Mouse (Mus musculus) natural killer cell, adult 2 months (primary cell): Measurements from ENCODE around the gene Prss45.

Experiments
- DNase-seq, 2 experiments: peaks; one replicate each; pipeline ENCODE4 v3.0.0; 2022; ENCODE audit warnings: low spot score in 2 of 2

Gene Prss45

DNA sequence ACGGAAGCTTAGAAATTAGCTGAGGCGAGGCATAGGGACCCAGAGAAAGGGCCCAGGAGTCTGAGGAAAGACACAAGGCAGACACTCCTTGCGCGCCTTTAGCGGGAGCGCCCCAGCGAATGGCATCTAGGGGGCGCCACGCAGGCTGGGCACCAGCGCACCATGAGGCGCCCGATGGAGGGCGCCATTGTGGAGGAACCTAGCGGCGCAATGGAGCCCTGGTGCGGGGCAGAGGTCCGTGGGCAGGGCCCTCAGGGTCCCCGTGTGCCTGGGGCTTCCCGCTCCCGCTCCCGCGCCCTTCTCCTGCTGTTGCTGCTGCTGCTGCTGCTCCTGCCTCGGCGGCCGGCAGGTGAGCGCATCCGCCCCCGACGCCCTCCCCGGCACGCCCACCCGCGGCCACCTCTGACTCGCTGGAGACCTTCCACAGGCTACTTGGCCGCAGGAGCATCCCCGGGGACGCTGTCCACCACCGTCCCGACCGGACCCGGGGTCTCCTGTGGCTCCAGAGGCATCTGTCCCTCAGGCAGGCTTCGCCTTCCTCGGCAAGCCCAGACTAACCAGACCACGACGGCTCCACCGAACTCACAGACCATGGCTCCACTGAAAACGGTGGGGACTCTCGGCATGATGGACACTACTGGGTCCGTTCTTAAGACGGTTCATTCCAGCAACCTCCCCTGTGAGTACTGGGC is 23.5 kb downstream of the Prss45 start, which contains the start of gene Prss50:
Prss50 (plus strand) TSS at position 187 of the 692 bp plus-strand sequence.
- DNase-seq: no peak

- DNase-seq: no peak
Observed at GRCm38 (mm10) chr9:110858523-110858922, 24.1 kb downstream of the Prss45 start.

- DNase-seq: no peak
Observed at GRCm38 (mm10) chr9:110858967-110859596, 24.7 kb downstream of the Prss45 start.

DNA sequence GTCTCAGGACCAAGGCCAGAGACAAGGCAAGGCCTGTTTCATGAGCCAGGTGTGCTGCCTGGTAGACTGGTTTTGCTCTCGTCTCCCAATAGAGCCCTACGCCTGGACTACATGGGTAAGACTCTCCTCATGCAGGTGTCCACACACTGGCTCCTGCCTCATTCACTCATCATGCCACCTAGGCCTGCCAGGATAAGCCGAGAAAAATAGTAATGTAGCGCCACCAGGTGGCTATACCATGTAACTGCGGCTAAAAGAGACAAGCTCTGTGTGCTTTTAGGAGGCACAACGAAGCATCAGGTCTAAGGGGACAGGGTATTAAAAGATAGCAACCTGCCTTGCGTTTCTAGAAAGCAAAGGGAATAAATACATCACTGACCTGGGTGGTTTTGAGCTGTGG is 36.6 kb downstream of the Prss45 start:
- DNase-seq: peak; percentile 29 to 44

DNA sequence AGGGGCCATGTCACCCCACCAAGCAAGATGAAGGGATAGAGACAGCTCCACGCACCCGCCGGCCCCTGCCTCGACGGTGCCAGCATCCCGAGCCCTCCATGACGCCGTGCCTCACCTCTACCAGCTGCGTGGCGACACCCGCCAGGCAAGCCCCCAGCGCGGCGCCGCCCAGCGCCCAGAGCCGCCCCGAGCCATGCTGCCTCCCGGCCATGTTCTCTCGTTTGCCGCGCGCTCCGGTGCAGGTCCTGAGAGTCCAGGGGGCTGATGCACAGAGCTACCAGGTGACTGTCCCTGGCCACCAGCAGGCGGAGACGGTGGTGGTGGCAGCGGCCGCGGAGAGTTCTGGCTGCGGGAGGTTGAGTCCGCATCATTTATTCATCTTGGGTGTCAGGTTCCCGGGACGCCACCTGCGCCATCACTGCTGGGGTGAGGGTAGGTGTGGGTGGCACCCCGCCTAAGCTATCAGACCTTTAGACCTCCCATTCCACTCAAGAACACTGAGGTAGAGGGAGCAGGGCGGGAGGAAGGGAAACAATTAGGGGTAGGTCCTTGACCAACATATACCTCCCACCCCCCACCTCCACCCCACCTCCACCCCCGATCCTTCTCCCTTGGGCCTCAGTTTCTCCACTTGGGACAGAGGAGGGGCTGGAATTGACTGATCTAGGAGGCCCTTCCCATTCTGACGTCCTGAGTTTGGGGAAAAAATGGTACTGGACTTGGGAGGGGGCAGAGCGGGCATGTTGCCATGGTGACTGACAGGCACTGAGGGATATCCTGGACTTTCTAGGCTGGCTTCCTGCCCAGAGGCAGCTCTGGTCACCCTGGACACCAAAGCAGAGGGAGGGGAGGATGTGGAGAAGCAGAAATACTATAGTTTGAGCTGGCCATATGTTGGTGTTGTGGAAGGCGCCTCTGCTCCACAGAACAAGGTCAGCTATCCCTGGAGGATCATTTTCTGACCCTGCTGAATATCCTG is 39.6 kb downstream of the Prss45 start:
- no peak for DNase-seq

DNA sequence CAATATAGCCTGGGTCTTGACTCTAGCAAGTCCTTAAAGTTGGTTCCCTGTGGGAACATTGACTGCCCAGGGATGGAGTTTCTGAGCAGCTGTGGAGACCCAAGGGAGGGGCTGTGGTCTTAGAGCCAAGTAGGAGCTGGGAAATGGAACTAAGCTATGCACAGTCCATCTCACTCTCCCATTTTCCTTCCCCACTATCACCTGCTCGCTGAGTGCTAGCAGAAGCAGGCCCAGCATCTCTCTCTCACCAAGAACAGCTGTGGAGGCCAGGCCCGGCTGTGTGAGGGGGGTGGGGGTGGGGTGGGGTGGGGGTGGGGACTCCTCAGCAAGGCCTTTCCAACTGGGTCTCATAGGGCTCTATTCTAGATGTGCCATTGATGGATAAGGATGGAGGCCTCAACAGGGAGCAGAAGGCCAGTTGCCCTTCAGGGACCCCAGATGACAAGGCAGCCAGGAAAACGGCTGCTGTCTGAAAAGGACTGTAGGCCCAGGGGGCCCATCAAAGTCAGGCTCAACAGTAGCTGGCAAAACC is 40.3 kb downstream of the Prss45 start:
- no peak for DNase-seq

DNA sequence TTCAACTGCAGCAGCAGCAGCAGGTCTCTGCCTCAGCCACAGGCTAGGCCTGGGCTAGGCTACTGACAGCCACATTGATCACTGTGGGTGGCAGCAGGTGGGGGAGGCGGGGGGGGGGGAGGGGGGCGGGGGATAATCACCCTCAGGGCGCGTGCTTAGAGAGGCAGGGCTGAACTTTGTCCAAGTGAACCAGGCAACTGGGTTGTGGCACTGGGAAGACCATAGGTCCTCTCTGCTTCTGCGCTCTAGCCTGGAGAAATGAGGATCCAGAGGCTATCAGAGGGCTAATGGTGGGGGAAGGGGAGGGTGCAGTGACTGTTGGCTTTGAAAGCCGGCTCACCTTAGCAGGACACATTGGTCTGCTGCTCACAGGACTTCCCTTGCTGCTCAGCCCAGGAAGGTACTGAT is 40.9 kb downstream of the Prss45 start:
- DNase-seq: no peak

DNA sequence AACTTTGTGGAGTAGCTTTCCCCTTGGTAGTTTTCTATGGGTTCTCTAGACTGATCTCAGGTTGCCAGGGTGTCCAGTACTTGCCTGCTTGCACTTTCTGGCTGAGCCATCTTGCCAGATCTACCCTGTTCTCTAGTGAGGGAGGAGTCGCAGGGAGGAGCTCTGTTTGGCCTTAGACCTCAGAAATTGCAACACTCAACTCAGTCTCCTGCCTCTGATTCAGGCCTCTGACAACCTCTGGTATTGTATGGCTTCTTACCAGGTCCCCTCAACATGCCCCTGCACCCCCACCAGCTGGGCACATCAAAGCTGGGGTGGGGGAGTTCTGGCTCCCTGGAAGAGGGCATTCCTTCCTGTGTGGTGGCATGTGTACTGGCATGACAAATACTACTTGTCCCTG is 43.0 kb downstream of the Prss45 start:
- DNase-seq: no peak

DNA sequence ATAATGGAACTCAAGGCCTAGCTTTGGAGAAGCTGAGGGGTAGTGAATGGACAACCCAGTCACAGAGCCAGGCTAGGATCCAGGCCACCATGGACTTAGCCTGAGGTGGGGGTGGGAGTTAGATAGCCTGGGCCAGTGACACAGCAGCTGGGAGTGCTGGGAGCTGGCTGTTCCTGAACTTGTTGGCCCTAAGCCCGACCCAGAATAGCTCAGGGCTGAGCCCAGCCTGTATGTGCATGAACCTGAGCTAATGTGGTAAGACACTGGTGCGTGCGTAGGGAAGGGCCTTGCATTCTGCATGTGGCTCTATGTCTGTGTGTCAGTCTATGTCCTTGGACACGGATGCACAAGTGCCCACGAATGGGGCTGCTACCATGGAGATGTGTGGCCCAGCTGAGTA is 43.5 kb downstream of the Prss45 start:
- no peak for DNase-seq

GRCm38 (mm10) chr9:110879191-110879920 is 45.0 kb downstream of the Prss45 start, which contains the start of gene Als2cl:
Gene Als2cl (plus strand): TSS chr9:110879870.
- DNase-seq: no peak

DNA sequence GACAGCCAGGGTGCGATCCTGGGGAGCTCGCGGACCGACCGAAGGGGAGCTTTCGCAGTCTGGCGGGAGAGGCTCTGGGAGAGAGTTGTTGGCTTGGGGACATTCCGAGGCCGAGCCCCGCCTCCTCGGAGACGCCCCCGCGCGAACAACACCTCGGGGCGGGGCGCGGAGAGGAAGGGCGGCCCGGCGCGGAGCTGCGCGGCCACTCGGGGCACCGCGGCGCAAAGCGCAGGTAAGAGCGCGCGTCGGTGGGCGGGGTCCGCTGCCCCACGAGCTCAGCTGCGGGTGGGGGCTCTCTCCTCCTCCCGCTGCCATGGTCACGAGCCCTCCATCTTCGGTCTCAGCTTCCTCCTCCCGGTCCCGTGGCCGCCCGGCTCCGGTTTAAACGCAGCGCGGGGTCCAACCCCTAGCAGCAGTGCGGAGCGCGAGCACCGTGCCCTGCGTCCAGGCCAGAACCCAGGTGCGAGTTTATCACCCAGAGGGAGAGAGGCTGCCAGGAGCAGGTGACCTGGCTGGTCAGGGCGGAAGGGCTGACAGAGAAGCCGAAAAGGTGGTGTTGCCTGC is 45.7 kb downstream of the Prss45 start, which contains the start of gene Tmie:
Tmie (minus strand) TSS at position 116 of the 564 bp plus-strand sequence.
- DNase-seq: peak; percentile 9 to 34

DNA sequence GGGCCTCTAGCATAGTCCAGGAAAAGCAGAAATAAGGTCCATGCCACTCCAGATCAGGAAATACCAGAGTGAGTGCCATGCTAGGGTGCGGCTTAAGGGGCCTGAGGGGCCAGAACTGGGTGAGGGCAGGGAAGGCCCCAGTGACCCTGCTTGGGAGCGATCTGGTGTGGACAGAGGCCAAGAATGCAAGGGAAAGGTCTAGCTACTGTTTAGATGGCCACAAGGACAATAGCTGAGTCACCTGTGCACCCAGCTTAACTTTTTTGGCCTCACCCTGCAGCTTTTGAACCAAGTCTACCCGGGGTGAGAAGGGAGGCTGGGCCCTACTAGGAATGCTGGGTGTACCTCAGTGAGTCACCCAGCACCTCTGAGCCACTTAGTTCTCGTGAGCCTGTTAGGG is 46.4 kb downstream of the Prss45 start:
- no peak for DNase-seq

- DNase-seq: no peak
Observed at GRCm38 (mm10) chr9:110881953-110882352, 47.6 kb downstream of the Prss45 start.

DNA sequence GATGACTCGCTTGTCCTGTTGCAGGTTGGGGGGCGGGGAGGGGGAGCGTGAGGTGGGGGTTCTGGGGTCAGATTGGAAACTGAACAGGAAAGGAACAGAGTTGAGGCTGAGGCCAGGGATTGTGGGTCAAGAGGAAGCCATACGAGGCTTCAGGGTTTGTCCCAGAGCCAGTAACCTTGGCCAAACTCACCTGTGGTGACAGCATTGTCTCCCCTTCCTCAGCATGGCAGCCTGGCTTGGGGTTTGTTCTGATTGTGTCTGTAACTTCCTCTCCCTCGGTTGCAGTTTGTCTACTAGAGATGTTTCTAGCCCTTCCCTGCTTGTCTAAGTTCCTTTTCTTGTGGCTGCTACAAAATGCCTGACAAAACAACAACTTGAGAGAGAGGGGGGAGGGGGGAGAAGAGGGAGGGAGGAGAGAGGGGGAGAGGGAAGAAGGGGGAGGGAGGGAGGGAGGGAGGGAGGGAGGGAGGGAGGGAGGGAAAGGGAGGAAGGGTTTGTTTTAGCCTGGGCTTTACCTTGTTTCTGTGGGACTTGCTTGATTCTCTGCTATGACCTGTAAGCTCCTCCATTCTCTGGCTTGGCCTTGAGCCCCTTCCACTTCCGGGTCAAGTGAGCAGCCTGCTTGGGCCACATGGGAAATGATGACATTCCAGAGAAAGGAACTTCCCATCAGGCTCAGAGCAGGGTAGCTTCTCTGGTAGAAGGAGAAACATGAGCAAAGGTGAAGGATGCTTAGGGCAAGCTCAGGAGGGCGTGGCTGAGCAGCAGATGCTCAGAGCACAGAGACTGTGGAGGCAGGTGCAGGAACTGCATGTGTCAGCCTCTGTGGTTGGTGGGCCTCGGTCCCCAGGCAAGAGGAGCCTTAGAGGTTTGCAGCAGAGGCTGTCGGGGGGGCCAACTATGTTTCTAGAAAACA is 53.3 kb downstream of the Prss45 start:
- no peak for DNase-seq

DNA sequence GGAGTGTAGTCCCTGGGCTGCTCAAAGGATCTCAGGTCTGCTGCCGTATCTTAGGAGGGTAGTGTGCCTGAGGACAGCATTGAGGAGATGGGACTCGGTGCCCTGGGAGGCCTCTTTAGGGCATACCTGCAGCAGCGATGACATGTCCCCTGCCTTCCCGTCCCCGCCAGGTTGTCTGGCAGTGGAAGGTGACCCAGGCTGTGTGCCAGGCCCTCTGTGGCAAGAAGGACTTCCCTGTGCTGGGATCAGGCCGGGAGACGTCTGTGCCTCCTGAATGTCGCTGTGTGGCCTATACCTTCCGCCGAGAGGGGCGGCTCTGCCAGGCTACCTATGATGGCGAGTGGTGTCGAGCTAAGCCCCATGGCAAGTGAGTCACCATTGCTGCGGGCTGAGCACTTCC is 54.5 kb downstream of the Prss45 start:
- no peak for DNase-seq

DNA sequence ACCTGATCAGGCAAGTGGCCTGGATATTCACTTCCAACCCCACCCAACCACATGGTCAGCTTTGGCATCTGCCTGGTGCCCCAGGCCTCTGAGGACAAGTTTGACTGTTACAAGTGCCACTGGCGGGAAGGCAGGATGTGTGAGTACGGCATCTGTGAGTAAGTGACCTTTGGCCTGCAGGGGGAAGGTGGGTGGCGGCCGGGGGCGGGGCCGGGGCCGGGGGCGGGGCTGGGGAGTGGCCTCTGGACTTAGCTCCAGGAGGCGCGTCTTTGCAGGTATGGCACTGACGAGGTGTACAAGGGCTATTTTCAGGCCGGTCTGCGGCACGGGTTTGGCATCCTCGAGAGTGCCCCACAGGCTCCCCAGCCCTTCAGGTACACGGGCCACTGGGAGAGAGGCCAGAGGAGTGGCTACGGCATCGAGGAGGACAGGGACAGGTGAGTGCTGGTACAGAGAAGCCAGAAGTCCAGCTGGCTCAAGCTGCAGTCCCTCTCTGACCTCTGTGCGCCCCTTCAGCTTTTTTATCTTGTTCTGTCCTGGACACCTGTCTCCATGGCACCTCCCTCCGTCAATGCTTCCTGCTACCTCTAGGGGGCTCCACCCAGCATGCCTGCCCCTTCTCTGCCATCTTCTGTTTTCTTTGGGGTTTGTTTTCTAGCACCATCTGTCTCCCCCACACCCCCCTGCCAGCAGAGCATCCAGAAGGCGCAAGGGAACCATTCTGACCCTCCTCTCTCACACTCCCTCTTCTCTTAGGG is 55.8 kb downstream of the Prss45 start:
- no peak for DNase-seq
